Mouse (Mus musculus) mouse embryonic stem cell (cell line): ENCODE measurements around the gene Kcnn3.

ENCODE experiments used
- in situ Hi-C, 2 experiments: fragments of 300-500 bp; cut with MboI; formaldehyde crosslinking; loops; 1 replicate in 1 of 2; 3 replicates in 1 of 2; pipeline ENCODE4 v1.14.3; 2019 to 2020; ENCODE audit warnings: low sequenced_read_pairs in 2 of 2, low pct_unique_long_range_greater_than_20kb in 1 of 2, mixed read lengths in 1 of 2; ENCODE audit not compliant: unreplicated experiment in 1 of 2

Gene Kcnn3

GRCm38 (mm10) chr3:89633941-89634340 is 114.0 kb downstream of the Kcnn3 start:
- in situ Hi-C loops: no loop called here

DNA sequence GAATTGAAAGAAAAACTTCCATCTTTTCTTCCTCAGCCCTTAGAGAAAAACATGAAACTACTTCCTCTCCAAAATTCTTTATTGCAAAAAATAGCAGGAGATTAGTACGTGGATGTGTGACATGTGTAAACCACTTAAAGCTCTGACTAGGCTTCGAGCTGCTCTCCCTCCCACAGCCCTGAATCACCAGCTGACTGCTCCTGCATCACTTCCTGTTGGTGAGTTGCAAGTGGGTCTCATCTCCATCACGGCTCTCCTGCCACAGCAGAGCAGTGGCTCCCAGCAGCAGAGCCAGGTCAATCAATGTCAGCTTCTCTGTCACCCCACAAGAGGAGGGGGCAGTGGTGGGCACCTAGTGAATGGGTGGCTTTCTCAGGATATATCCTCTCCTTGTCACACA is 120.8 kb downstream of the Kcnn3 start:
- in situ Hi-C loops: no loop called here

- in situ Hi-C loops: no loop called here
These were observed 123.4 kb downstream of the Kcnn3 start for GRCm38 (mm10) chr3:89643391-89643790.

DNA sequence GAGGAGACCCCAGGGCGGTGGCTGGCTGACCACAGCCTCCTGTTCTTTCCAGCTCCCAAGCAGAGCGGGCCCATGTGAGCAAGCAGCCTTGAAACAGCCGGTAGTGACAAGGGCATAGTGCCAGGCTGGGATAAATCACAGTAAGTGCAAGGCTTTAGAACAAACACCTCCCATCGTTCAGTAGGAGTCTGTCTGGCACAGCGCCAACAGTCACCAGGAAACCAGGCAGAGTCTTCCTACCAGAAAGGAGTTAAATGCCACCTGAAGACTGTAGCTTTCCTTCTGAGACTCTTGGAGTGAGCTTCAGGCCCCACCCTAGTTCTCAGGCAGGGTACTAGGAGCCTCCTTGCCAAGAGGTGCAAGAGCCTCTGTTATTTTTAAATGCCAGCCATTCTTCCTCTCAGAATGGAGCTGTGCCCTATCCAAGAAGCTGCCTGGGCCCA is 126.9 kb downstream of the Kcnn3 start:
- in situ Hi-C loops: no loop called here

DNA sequence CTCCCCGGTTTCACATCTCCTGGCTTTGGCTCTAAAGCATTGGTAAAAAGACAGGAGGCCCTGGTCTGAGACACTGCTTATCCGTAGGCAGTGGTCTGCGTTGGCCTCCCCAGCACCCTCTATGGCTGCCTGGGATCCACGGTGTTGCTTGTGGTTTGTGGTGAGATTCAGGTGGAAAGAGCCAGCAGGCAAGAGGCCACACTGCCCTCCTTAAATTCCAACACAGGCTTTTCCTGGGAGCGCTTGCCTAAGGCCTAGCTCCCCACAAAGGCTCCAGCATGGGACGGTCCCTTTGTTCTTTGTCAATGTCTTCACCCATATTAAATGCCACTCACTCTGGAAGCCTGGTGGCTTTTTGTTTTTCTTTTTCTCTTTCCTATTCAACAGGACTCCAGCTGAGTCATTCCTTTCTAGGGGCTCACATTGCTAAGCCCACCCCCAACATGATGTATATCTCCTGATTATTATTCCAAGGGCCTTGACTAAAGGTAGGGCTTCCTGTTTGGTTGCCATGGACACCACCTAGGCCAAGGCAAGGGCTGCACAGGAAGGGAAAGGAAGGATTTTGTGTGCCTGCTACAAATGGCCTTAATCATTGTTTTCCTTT is 127.4 kb downstream of the Kcnn3 start:
- in situ Hi-C loops: no loop called here

- in situ Hi-C loops: no loop called here
These were observed 129.9 kb downstream of the Kcnn3 start for GRCm38 (mm10) chr3:89649890-89650289.

DNA sequence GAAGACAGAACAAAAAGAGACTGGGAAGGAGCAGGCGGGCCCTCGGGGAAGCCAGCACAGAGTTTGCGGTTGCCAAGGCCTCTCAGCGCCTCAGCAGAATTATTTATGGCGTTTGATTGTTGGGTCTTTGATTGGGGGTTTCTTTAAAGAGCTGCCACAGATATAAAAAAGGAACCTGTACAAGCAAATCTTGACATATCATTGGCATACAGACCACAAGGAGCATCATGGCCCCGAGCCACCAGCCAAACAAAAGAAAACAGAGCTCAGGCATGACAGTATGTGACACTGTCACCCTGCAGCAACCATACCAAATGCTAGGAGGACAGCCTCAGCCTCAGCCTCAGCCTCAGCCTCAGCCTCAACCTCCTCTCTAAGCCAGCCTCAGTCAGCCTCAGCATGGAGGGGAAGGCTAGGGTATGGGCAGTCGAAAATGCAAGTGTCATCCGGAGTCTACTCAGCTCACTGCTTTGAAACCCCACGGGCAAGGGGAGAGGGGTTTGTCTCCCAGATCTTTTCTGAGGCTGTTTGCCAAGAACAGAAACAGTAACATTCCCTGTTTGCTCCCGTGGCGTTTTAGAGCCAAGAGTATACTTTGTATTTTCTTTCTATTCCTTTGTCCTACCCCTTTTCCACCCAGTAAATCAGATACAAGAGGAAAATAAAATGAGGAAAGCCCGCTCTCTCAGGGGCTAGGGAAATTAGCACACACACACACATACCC is 133.4 kb downstream of the Kcnn3 start:
- in situ Hi-C loops: no loop called here

GRCm38 (mm10) chr3:89657092-89657491 is 137.1 kb downstream of the Kcnn3 start:
- in situ Hi-C loops: no loop called here

- in situ Hi-C loops: no loop called here
These were observed 138.5 kb downstream of the Kcnn3 start for GRCm38 (mm10) chr3:89658457-89658856.

DNA sequence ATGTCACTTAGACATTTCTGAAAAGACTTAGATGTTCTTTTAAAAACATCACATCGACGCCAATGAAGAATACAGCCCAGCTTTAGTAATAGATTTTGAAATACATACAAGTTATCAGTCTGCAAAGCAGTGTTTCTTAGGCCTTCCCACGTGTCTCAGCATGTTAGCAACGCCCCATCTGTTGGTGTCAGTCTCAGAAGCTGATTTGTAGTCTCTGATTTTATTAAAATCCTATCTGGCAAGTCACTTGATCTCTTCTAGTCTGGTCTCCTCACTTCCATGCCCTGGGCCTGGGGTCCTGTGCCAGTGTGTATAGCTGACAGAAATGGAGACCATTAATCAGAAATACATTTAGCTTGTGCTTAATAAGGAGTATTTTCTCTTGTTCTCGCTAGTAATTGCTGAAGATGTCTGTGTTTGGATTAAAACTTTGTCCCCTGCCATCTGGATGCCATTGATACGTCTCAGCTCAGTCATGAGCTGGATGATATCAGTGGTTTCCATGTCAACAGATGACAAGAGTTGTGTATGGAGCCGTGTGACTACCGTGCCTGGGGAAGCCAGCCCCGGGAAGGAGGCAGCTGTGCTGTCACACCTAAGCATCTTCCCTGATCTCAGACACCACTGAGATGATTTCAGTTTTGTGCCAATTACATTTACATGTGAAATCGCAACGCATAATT is 140.1 kb downstream of the Kcnn3 start:
- in situ Hi-C loops: no loop called here

DNA sequence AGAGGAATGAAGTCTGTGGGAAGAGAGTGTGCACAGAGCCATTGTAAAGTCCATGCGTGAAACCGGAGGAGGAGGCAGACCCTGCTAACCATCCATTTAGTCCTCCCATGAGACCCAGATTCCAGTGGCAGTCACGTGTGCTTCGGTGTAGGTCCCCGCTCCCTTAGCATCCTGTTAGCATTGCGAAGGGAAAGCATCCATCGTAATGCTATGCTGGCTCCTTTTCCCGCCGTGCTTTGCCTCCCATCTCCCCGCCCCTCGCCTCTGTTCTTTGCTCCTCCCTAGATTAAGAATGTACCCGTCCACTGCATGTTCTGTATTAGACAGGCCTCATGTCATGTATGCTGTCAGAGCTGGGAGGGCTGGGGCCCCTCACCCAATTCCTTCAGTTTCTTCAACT is 144.8 kb downstream of the Kcnn3 start:
- in situ Hi-C loops: no loop called here

DNA sequence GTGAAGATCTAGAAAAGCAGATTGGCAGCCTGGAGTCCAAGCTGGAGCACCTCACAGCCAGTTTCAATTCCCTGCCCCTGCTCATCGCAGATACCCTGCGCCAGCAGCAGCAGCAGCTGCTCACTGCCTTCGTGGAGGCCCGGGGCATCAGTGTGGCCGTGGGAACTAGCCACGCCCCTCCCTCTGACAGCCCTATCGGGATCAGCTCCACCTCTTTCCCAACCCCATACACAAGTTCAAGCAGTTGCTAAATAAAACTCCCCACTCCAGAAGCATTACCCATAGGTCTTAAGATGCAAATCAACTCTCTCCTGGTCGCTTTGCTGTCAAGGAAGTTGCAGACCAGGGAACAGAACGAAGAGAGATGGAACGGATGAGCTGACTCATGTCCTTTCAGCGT is 147.2 kb downstream of the Kcnn3 start:
- in situ Hi-C loops: no loop called here

DNA sequence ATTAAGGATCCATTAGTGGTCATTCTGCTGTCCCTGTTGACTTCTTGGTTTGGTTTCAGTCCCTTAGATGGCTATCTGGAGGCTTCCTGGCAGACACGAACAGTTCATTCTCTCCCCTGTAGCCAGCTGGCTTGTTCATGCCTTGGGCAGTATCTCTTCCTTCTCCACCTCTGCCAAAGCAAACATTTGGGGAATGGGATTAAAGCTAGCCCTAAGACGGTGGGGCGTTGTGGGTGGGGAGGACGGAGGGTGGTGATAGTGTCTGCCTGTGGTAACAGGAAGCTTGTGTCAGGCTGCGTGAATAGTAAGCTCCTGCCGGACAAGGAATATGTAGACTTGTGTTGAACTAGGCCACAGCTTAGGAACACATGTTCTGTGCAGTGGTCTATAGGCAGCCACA is 151.4 kb downstream of the Kcnn3 start:
- in situ Hi-C loops: no loop called here

- in situ Hi-C loops: no loop called here
These were observed 152.8 kb downstream of the Kcnn3 start for GRCm38 (mm10) chr3:89672573-89673317.

GRCm38 (mm10) chr3:89677617-89678016 is 157.7 kb downstream of the Kcnn3 start:
- in situ Hi-C loops: no loop called here

- in situ Hi-C loops: no loop called here
These were observed 166.1 kb downstream of the Kcnn3 start for GRCm38 (mm10) chr3:89686031-89686430.

- in situ Hi-C loops: no loop called here
These were observed 169.0 kb downstream of the Kcnn3 start for GRCm38 (mm10) chr3:89688694-89689581.

DNA sequence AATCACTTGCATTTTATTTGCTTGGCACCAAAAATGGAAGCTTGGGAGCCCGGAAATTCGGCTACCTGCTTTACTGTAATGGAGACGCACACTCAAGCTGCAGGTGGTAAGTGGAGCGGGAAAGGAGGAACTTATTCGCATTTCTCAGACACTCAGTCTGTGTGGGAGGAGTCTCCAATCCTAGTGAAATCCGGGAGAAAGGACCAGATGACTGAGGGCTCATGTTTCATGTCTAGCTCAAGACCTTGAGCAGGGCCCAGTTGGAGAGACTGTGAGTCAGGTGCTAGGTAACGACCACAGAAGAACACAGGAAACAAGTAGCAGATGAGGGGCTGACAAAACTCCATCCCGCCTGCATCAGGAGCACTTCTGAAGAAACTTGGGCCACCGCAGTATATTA is 171.8 kb downstream of the Kcnn3 start:
- in situ Hi-C loops: no loop called here
